20 mouse cellular contexts compared by ENCODE assay signal in genomic region chr13:78577497-78577896, GRCm38 (mm10).
"Had no signal": no experiment of that assay in that cellular context is flagged by ENCODE, and none has a peak within 500 bp of the region (broad histone marks: within the 10 kb centered on the region; RNA-seq: fewer than 3 reads in every experiment).

No protein-coding gene starts in this region.

- H3K4me1 ChIP-seq: liver, embryonic 12.5 days; liver, embryonic 15.5 days; lung, embryonic 15.5 days; megakaryocyte, embryonic 14.5 days had no signal

- H3K36me3 ChIP-seq: limb, embryonic 10.5 days; limb, embryonic 13.5 days; liver, embryonic 12.5 days; liver, embryonic 15.5 days; lung, embryonic 15.5 days; neural tube, embryonic 13.5 days had no signal

- H3K9me3 ChIP-seq: limb, embryonic 10.5 days; limb, embryonic 13.5 days; liver, embryonic 12.5 days; lung, embryonic 15.5 days; neural tube, embryonic 13.5 days had no signal

- DNase-seq: kidney, adult 9 months; kidney, postnatal 14 days; kidney, postnatal 4 days; layer of hippocampus, adult 9-11 months; layer of hippocampus, postnatal 36 days; liver; lung, adult 18-20 months; lung, postnatal 10 days; lung, postnatal 36 days; midbrain, embryonic 14.5 days; thymus, adult 18-20 months; thymus, postnatal 36 days had no signal

- H3K9ac ChIP-seq: limb, embryonic 13.5 days; liver, embryonic 12.5 days; liver, embryonic 15.5 days; lung, embryonic 15.5 days; neural tube, embryonic 13.5 days had no signal

- ATAC-seq: liver, embryonic 12.5 days had no signal

- H3K4me3 ChIP-seq: limb, embryonic 10.5 days; limb, embryonic 13.5 days; liver, embryonic 12.5 days; liver, embryonic 15.5 days; lung, embryonic 15.5 days; megakaryocyte, embryonic 14.5 days; neural tube, embryonic 13.5 days had no signal

- H3K4me2 ChIP-seq: limb, embryonic 13.5 days; liver, embryonic 12.5 days; liver, embryonic 15.5 days; lung, embryonic 15.5 days; midbrain, embryonic 11.5 days; neural tube, embryonic 13.5 days had no signal

- H3K27me3 ChIP-seq: limb, embryonic 13.5 days; liver, embryonic 12.5 days; liver, embryonic 15.5 days; lung, embryonic 15.5 days; megakaryocyte, embryonic 14.5 days; neural tube, embryonic 13.5 days had no signal

- H3K27ac ChIP-seq: limb, embryonic 10.5 days; limb, embryonic 13.5 days; liver, embryonic 12.5 days; liver, embryonic 15.5 days had no signal
